Mouse (Mus musculus) small intestine, adult 2 months (tissue): ENCODE results near the gene Bmpr1b. TPM values are rescaled to one million over a fixed set of nuclear protein-coding genes. Genes with fewer than 3 reads are reported as not detected.
A peak's percentile ranks its signal among the peaks of the same experiment; 100 is the strongest.

ENCODE experiments used
- H3K27ac ChIP-seq: fragments of 200-500 bp; 2 replicates; pipeline ENCODE4 v1.5.1; 2012; ENCODE audit warnings: low read depth, low read length, control low read depth, inconsistent platforms; ENCODE audit not compliant: insufficient read depth
- H3K27me3 ChIP-seq: fragments of 200-500 bp; 2 replicates; pipeline ENCODE4 v1.6.1; 2012; ENCODE audit warnings: mild to moderate bottlenecking, moderate library complexity, low read length, inconsistent platforms; ENCODE audit not compliant: control insufficient read depth, insufficient read depth
- H3K36me3 ChIP-seq: fragments of 200-500 bp; 2 replicates; pipeline ENCODE4 v1.6.1; 2012; ENCODE audit warnings: mild to moderate bottlenecking, low read length, control low read depth, inconsistent platforms; ENCODE audit not compliant: control insufficient read depth, insufficient read depth
- H3K4me1 ChIP-seq: fragments of 200-500 bp; 2 replicates; pipeline ENCODE4 v1.6.1; 2012; ENCODE audit warnings: low read length, inconsistent platforms, mixed read lengths; ENCODE audit not compliant: control insufficient read depth, insufficient read depth, insufficient read length
- H3K4me3 ChIP-seq: fragments of 200-500 bp; 2 replicates; pipeline ENCODE4 v1.5.1; 2012; ENCODE audit warnings: low read depth, mild to moderate bottlenecking, control low read depth, inconsistent platforms, low read length, moderate library complexity
- CTCF ChIP-seq: fragments of 200-500 bp; IDR thresholded peaks from 2 replicates; pipeline ENCODE4 v1.5.1; 2012; ENCODE audit warnings: low read depth, mild to moderate bottlenecking, control low read depth, inconsistent platforms, low read length, moderate library complexity, mixed read lengths; ENCODE audit not compliant: insufficient replicate concordance, insufficient read length; ENCODE audit errors: extremely low read depth
- POLR2A ChIP-seq: fragments of 200-500 bp; IDR thresholded peaks from 2 replicates; pipeline ENCODE4 v1.6.1; 2012; ENCODE audit warnings: low read depth, mild to moderate bottlenecking, control low read depth, inconsistent platforms, low read length, moderate library complexity
- WGBS: fragments of 180-500 bp; shearing (Covaris S2); methylation state at CpG from one replicate; pipeline ENCODE4 v1.1.7; 2018; 5-methylcytosine and 5-hydroxymethylcytosine counted together
- polyA plus RNA-seq: library from polyadenylated mRNA; depleted of rRNA; stranded (reverse); fragments of >200 nt; gene quantifications from 2 replicates; pipeline ENCODE4 v1.2.3, GENCODE M21; 2012

The Bmpr1b gene
- polyA plus RNA-seq, 1 experiment: not detected

- H3K27me3 ChIP-seq: no peaks in the 10 kb centered on the region
- H3K4me3 ChIP-seq: no peak overlapping the region
- no peak for TF ChIP-seq CTCF
- TF ChIP-seq POLR2A: no peak
- no peaks in the 10 kb centered on the region for H3K36me3 ChIP-seq
- no peaks in the 10 kb centered on the region for H3K4me1 ChIP-seq
- H3K27ac ChIP-seq: no peak overlapping the region
- 40% methylated on average over 4 of the region's 4 CpGs for WGBS
Observed at GRCm38 (mm10) chr3:141890668-141891067, 278.6 kb downstream of the Bmpr1b start.

GRCm38 (mm10) chr3:141887476-141888274 lies 281.6 kb downstream of the Bmpr1b start:
- WGBS: 61% methylated on average over 4 of the region's 4 CpGs
- H3K27me3 ChIP-seq: no peaks in the 10 kb centered on the region
- no peak for TF ChIP-seq CTCF
- TF ChIP-seq POLR2A: no peak
- no peak overlapping the region for H3K27ac ChIP-seq
- H3K36me3 ChIP-seq: no peaks in the 10 kb centered on the region
- H3K4me1 ChIP-seq: no peaks in the 10 kb centered on the region
- no peak overlapping the region for H3K4me3 ChIP-seq

GRCm38 (mm10) chr3:141884190-141884589 lies 285.0 kb downstream of the Bmpr1b start:
- Histone ChIP-seq H3K36me3 (no peaks in the 10 kb centered on the region), H3K27ac (no peak overlapping the region), H3K4me3 (no peak overlapping the region), H3K4me1 (no peaks in the 10 kb centered on the region), H3K27me3 (no peaks in the 10 kb centered on the region)
- no peak for TF ChIP-seq POLR2A
- no peak for TF ChIP-seq CTCF
- 93% methylated on average over 5 of the region's 5 CpGs for WGBS

GRCm38 (mm10) chr3:141882496-141882895 lies 286.7 kb downstream of the Bmpr1b start:
- WGBS: 62% methylated on average over 2 of the region's 2 CpGs
- Histone ChIP-seq H3K4me3 (no peak overlapping the region), H3K27me3 (no peaks in the 10 kb centered on the region), H3K36me3 (no peaks in the 10 kb centered on the region), H3K27ac (no peak overlapping the region), H3K4me1 (no peaks in the 10 kb centered on the region)
- TF ChIP-seq POLR2A (no peak), CTCF (no peak)

GRCm38 (mm10) chr3:141872337-141873042 lies 296.7 kb downstream of the Bmpr1b start:
- no peaks in the 10 kb centered on the region for H3K36me3 ChIP-seq
- no peak for TF ChIP-seq CTCF
- no peak for TF ChIP-seq POLR2A
- no peak overlapping the region for H3K4me3 ChIP-seq
- H3K27me3 ChIP-seq: no peaks in the 10 kb centered on the region
- WGBS: 80% methylated on average over 10 of the region's 10 CpGs
- no peaks in the 10 kb centered on the region for H3K4me1 ChIP-seq
- no peak overlapping the region for H3K27ac ChIP-seq

- Histone ChIP-seq H3K27me3 (no peaks in the 10 kb centered on the region), H3K36me3 (no peaks in the 10 kb centered on the region), H3K4me3 (no peak overlapping the region), H3K27ac (no peak overlapping the region), H3K4me1 (no peaks in the 10 kb centered on the region)
- 87% methylated on average over 3 of the region's 3 CpGs for WGBS
- no peak for TF ChIP-seq CTCF
Observed at GRCm38 (mm10) chr3:141871805-141872204, 297.4 kb downstream of the Bmpr1b start.

GRCm38 (mm10) chr3:141862816-141863461 lies 306.3 kb downstream of the Bmpr1b start:
- WGBS: 14% methylated on average over 13 of the region's 13 CpGs
- no peaks in the 10 kb centered on the region for H3K4me1 ChIP-seq
- no peak overlapping the region for H3K27ac ChIP-seq
- H3K27me3 ChIP-seq: no peaks in the 10 kb centered on the region
- H3K4me3 ChIP-seq: no peak overlapping the region
- TF ChIP-seq POLR2A (no peak), CTCF (peak; percentile 66; the same call in 1 of the 2 replicates)
- H3K36me3 ChIP-seq: no peaks in the 10 kb centered on the region
